ENCODE assay signal across 8 mouse cellular contexts in the genomic region with DNA sequence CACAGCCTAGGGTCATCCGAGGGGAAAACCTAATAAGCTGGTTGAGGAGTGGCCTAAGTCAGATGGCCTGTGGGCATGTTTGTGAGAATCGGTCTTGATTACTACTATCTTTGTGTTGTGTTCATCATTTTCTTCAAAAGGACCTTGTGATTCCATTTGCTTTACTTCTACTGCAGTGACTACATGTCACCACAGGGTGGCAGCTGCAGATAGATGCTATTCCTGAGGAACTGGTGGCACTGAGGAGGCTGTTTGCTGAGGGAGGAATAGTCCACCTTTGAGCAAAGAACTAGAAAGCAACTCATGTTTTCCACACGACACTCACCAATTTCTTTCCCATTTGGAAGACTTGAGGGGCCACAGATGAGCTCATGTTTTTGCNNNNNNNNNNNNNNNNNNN. TPM values are rescaled to one million over a fixed set of nuclear protein-coding genes. Genes with fewer than 3 reads are reported as not detected.
DNase-seq lines count a peak whose midpoint lies in the region; ATAC-seq and TF ChIP-seq lines count a peak whose summit lies in the region.

No protein-coding gene starts in this region.

- H3K36me3 ChIP-seq in heart, embryonic 11.5 days (ENCODE audit: control insufficient read depth, insufficient read depth, low read length): peaks cover 13% of the 10 kb centered on the region
- peaks cover 62 to 90% of the 10 kb centered on the region in 2 experiments for H3K36me3 ChIP-seq in CH12.LX (replicated peaks in 1 of 2; ENCODE audit: control insufficient read depth in 1 of 2, insufficient read depth in 1 of 2, low read length in 1 of 2)
- peaks cover 29% of the 10 kb centered on the region; the same call in 1 of the 2 replicates for H3K36me3 ChIP-seq in lung, postnatal 0 days (ENCODE audit: insufficient read depth, low read length)

- no peak for TF ChIP-seq EP300 in CH12.LX (IDR thresholded peaks at IDR 0.05; ENCODE audit: low read length)
- TF ChIP-seq EP300 in lung, postnatal 0 days (IDR thresholded peaks at IDR 0.05): no peak

- DNase-seq in heart, postnatal 10 days: peak; percentile 48 to 64
- peak; percentile 49 for DNase-seq in 416B (ENCODE audit: low read depth)
- peak; percentile 33 for DNase-seq in CH12.LX (ENCODE audit: extremely low read depth)
- DNase-seq in lung, postnatal 0 days (ENCODE audit: low spot score): peak; percentile 73
- peak; percentile 30 for DNase-seq in thymus, postnatal 4 days
- DNase-seq in spleen, adult 12 weeks (ENCODE audit: low spot score): no peak

- no peak overlapping the region for H3K4me2 ChIP-seq in heart, embryonic 11.5 days
- no peak overlapping the region for H3K4me2 ChIP-seq in CH12.LX (ENCODE audit: insufficient read depth, low read depth, poor library complexity, severe bottlenecking)
- H3K4me2 ChIP-seq in lung, postnatal 0 days (replicated peaks; ENCODE audit: low read depth, low read length): no peak overlapping the region

- 53% methylated on average over 3 of the region's 3 CpGs for WGBS in heart, embryonic 11.5 days (ENCODE audit: insufficient replicate concordance)
- 61% methylated on average over 3 of the region's 3 CpGs for WGBS in lung, postnatal 0 days

- in situ Hi-C loops in CH12.LX (cut with MboI; ENCODE audit: low pct_ligation_motif_present, low pct_unique_long_range_greater_than_20kb, low sequenced_read_pairs): no loop called here

- no peaks in the 10 kb centered on the region for H3K4me1 ChIP-seq in heart, embryonic 11.5 days (ENCODE audit: control insufficient read depth, insufficient read depth, low read length)
- peaks cover 7 to 17% of the 10 kb centered on the region in 2 experiments for H3K4me1 ChIP-seq in CH12.LX (ENCODE audit: control insufficient read depth in 1 of 2, insufficient read depth in 2 of 2)
- H3K4me1 ChIP-seq in embryonic fibroblast, embryonic 13.5 days (ENCODE audit: control insufficient read depth, insufficient read depth, low read length): no peaks in the 10 kb centered on the region
- H3K4me1 ChIP-seq in lung, postnatal 0 days (ENCODE audit: insufficient read depth, low read depth, low read length): no peaks in the 10 kb centered on the region

- H3K9ac ChIP-seq in heart, embryonic 11.5 days (ENCODE audit: low read depth, low read length): no peak overlapping the region
- no peak overlapping the region for H3K9ac ChIP-seq in CH12.LX (ENCODE audit: insufficient read depth, low read depth)
- no peak overlapping the region for H3K9ac ChIP-seq in lung, postnatal 0 days (replicated peaks; ENCODE audit: low read depth)

- H3K9me3 ChIP-seq in heart, embryonic 11.5 days (replicated peaks; ENCODE audit: control insufficient read depth, low read length): no peaks in the 10 kb centered on the region
- H3K9me3 ChIP-seq in CH12.LX (replicated peaks; ENCODE audit: low read length): no peaks in the 10 kb centered on the region
- H3K9me3 ChIP-seq in lung, postnatal 0 days (ENCODE audit: low read length): no peaks in the 10 kb centered on the region

- no peaks in the 10 kb centered on the region for H3K27me3 ChIP-seq in heart, embryonic 11.5 days (ENCODE audit: control insufficient read depth, insufficient read depth, low read length)
- no peaks in the 10 kb centered on the region for H3K27me3 ChIP-seq in CH12.LX (replicated peaks)
- H3K27me3 ChIP-seq in lung, postnatal 0 days (replicated peaks; ENCODE audit: insufficient read depth, low read length): no peaks in the 10 kb centered on the region

- H3K79me2 ChIP-seq in CH12.LX (replicated peaks; ENCODE audit: control insufficient read depth, extremely low read depth, insufficient read depth, poor library complexity, severe bottlenecking): no peaks in the 10 kb centered on the region

- no peak overlapping the region for H3K4me3 ChIP-seq in heart, embryonic 11.5 days (ENCODE audit: low read depth, low read length)
- no peak overlapping the region for H3K4me3 ChIP-seq in CH12.LX (replicated peaks in 1 of 3; ENCODE audit: low read depth in 2 of 3, low read length in 2 of 3, poor library complexity in 1 of 3)
- no peak overlapping the region for H3K4me3 ChIP-seq in embryonic fibroblast, embryonic 13.5 days (ENCODE audit: insufficient read depth, low read length)
- H3K4me3 ChIP-seq in lung, postnatal 0 days (ENCODE audit: low read depth, low read length): no peak overlapping the region

- no peak for TF ChIP-seq POLR2A in CH12.LX (IDR thresholded peaks at IDR 0.05; ENCODE audit: low read depth, low read length)
- no peak for TF ChIP-seq POLR2A in embryonic fibroblast, embryonic 13.5 days (IDR thresholded peaks at IDR 0.05; ENCODE audit: low read depth, low read length)

- dilution Hi-C loops in CH12.LX (cut with MboI; ENCODE audit: extremely low pct_ligation_motif_present, extremely low pct_unique_long_range_greater_than_20kb, low sequenced_read_pairs): no loop called here

- ATAC-seq in heart, embryonic 11.5 days (replicated peaks; ENCODE audit: insufficient number of reproducible peaks, low FRiP score, low TSS enrichment): no peak
- no peak for ATAC-seq in lung, postnatal 0 days

- TF ChIP-seq RAD21 in CH12.LX (IDR thresholded peaks at IDR 0.05; ENCODE audit: low read depth, low read length): peak; percentile 20

- intact Hi-C loops in heart, postnatal 10 days (cut with DNase I): no loop called here

- H3K27ac ChIP-seq in heart, embryonic 11.5 days (ENCODE audit: low read depth, low read length): no peak overlapping the region
- no peak overlapping the region for H3K27ac ChIP-seq in CH12.LX (ENCODE audit: insufficient read depth, low read depth)
- no peak overlapping the region for H3K27ac ChIP-seq in embryonic fibroblast, embryonic 13.5 days (ENCODE audit: insufficient read depth, low read length)
- H3K27ac ChIP-seq in lung, postnatal 0 days (ENCODE audit: low read length): no peak overlapping the region

- TF ChIP-seq CTCF in CH12.LX (conservative IDR thresholded peaks at IDR 0.05 in 1 of 2, IDR thresholded peaks at IDR 0.05 in 1 of 2; ENCODE audit: low read depth in 2 of 2, low read length in 2 of 2): peak; percentile 68 to 75
- peak; percentile 47; the same call in 1 of the 2 replicates for TF ChIP-seq CTCF in embryonic fibroblast, embryonic 13.5 days (IDR thresholded peaks at IDR 0.05; ENCODE audit: borderline replicate concordance, insufficient read depth, low read length)
- peak; percentile 92 for TF ChIP-seq CTCF in lung, postnatal 0 days (IDR thresholded peaks at IDR 0.05)

TF ChIP-seq in CH12.LX, 34 proteins besides CTCF, POLR2A, EP300 and RAD21:
- TF ChIP-seq SMC3 (IDR thresholded peaks at IDR 0.05; ENCODE audit: low read depth, low read length) (peak; percentile 42), JUND (conservative IDR thresholded peaks at IDR 0.05; ENCODE audit: low read depth, low read length) (no peak)

RNA-seq across cellular contexts. Expression of a gene that starts 11.6 kb away (rescaled TPM):
- total RNA-seq in heart, postnatal 10 days (2021): 10 to 100 TPM; 26.0 to 30.5 TPM
- 15.0 and 19.0 TPM in 2 replicates for polyA plus RNA-seq in heart, embryonic 11.5 days (2014; fragmentation: Nextera tagmentation; extraction: Ambion mirVana)
- total RNA-seq in CH12.LX (2012; rRNA removed): 12.1 and 15.3 TPM in 2 replicates
- total RNA-seq in CH12.LX (2014; rRNA removed): 9.5 and 9.8 TPM in 2 replicates
- polyA plus RNA-seq in CH12.LX (2012; ENCODE audit: insufficient read length, low read depth): 16.9 and 19.3 TPM in 2 replicates
- 23.3 and 30.0 TPM in 2 replicates for polyA plus RNA-seq in embryonic fibroblast, embryonic 13.5 days (2011; ENCODE audit: insufficient read length, low read depth, missing spikeins)
- 12.6 and 13.5 TPM in 2 replicates for polyA plus RNA-seq in lung, postnatal 0 days (2015; fragmentation: Nextera tagmentation; extraction: Ambion mirVana)
